Mouse (Mus musculus) G1E (cell line): Measurements from ENCODE around the gene Pfkfb3.

Experiments
- CTCF ChIP-seq: IDR thresholded peaks from 2 replicates; pipeline ENCODE4 v1.5.1; 2012; ENCODE audit warnings: low read depth, low read length, inconsistent platforms, mixed read lengths
- GATA1 ChIP-seq: IDR thresholded peaks from 2 replicates; pipeline ENCODE4 v1.6.1; 2012; ENCODE audit warnings: borderline replicate concordance, low read length, inconsistent platforms, mixed read lengths
- POLR2AphosphoS5 ChIP-seq: IDR thresholded peaks from 2 replicates; pipeline ENCODE4 v1.6.1; 2012; ENCODE audit warnings: low read depth, low read length, inconsistent platforms; ENCODE audit not compliant: insufficient replicate concordance
- TAL1 ChIP-seq: conservative IDR thresholded peaks from 2 replicates; pipeline ENCODE4 v1.6.1; 2012; ENCODE audit warnings: low read depth, low read length, inconsistent platforms, mixed read lengths

GRCm38 (mm10) chr2:11490554-11490953, 63.3 kb downstream of the Pfkfb3 start:
- TF ChIP-seq CTCF (no peak), TAL1 (no peak), GATA1 (no peak), POLR2AphosphoS5 (no peak)
